Mouse (Mus musculus) adrenal gland, postnatal 36 days (tissue): ENCODE data around the gene D630039A03Rik. TPM values are rescaled to one million over a fixed set of nuclear protein-coding genes. Genes with fewer than 3 reads are reported as not detected.

Experiments
- DNase-seq, 2 experiments: peaks; one replicate each; pipeline ENCODE4 v3.0.0; 2021; ENCODE audit warnings: mixed read lengths in 1 of 2
- long read RNA-seq, 2 experiments: library from polyadenylated mRNA; stranded (forward); transcript quantifications; one replicate each; pipeline ENCODE4 v2.0.0; 2021; ENCODE audit warnings: borderline sequencing depth in 2 of 2
- total RNA-seq, 2 experiments: library from RNA; stranded (reverse); gene quantifications; 2 replicates each; pipeline ENCODE4 v1.2.3; 2021

D630039A03Rik gene
- total RNA-seq, result 10 to 100 TPM in 1 of 2 experiments, 1 to 10 TPM in 1; 9.8 to 15.0 TPM
- long read RNA-seq, experiment 1, partial matches to known transcripts, result 0 of 6 reads
- long read RNA-seq, experiment 1, other reads (novel, unspliced or antisense), result 4 of 6 reads
- long read RNA-seq, experiment 2, partial matches to known transcripts, result 0 of 1 reads
- long read RNA-seq, experiment 2, other reads (novel, unspliced or antisense), result 0 of 1 reads

GRCm38 (mm10) chr4:57916201-57916661, at the start of gene D630039A03Rik:
Gene D630039A03Rik (minus strand): TSS chr4:57916297.
- DNase-seq, result peak; percentile 75 to 83

- no peak for DNase-seq
These were observed 49.4 kb upstream of the D630039A03Rik start for GRCm38 (mm10) chr4:57965516-57965915.

- peak; percentile 53 to 58 for DNase-seq
These were observed 48.0 kb upstream of the D630039A03Rik start for GRCm38 (mm10) chr4:57964143-57964542.

- no peak for DNase-seq
These were observed 43.0 kb upstream of the D630039A03Rik start for GRCm38 (mm10) chr4:57959056-57959455.

GRCm38 (mm10) chr4:57958098-57958497, 42.0 kb upstream of the D630039A03Rik start:
- no peak for DNase-seq

GRCm38 (mm10) chr4:57957200-57958085, 41.3 kb upstream of the D630039A03Rik start:
- DNase-seq, result no peak

- DNase-seq, result peak; percentile 99
These were observed 40.2 kb upstream of the D630039A03Rik start, which contains the start of gene Txn1 for GRCm38 (mm10) chr4:57956029-57956960. Gene Txn1 (minus strand): TSS chr4:57956411.

GRCm38 (mm10) chr4:57955544-57955958, 39.5 kb upstream of the D630039A03Rik start:
- peak; percentile 89 for DNase-seq

GRCm38 (mm10) chr4:57954991-57955390, 38.9 kb upstream of the D630039A03Rik start:
- no peak for DNase-seq

GRCm38 (mm10) chr4:57954580-57954979, 38.5 kb upstream of the D630039A03Rik start:
- no peak for DNase-seq

- DNase-seq, result no peak
These were observed 37.7 kb upstream of the D630039A03Rik start for GRCm38 (mm10) chr4:57953796-57954195.

- peak in 1 of 2 experiments; percentile 24 for DNase-seq
These were observed 36.8 kb upstream of the D630039A03Rik start for GRCm38 (mm10) chr4:57952891-57953290.

- no peak for DNase-seq
These were observed 36.3 kb upstream of the D630039A03Rik start for GRCm38 (mm10) chr4:57952416-57952815.

- DNase-seq, result no peak
These were observed 33.8 kb upstream of the D630039A03Rik start for GRCm38 (mm10) chr4:57949866-57950265.

- DNase-seq, result no peak
These were observed 31.4 kb upstream of the D630039A03Rik start for GRCm38 (mm10) chr4:57947476-57947875.

GRCm38 (mm10) chr4:57947036-57947435, 30.9 kb upstream of the D630039A03Rik start:
- no peak for DNase-seq

- DNase-seq, result no peak
These were observed 26.8 kb upstream of the D630039A03Rik start for GRCm38 (mm10) chr4:57942892-57943291.

GRCm38 (mm10) chr4:57940631-57941030, 24.5 kb upstream of the D630039A03Rik start:
- DNase-seq, result no peak

GRCm38 (mm10) chr4:57937292-57937691, 21.2 kb upstream of the D630039A03Rik start:
- no peak for DNase-seq

- no peak for DNase-seq
These were observed 18.1 kb upstream of the D630039A03Rik start for GRCm38 (mm10) chr4:57934181-57934580.

- no peak for DNase-seq
These were observed 14.6 kb upstream of the D630039A03Rik start for GRCm38 (mm10) chr4:57930559-57931170.
